Mouse (Mus musculus) intestine, postnatal 0 days (tissue): ENCODE measurements around the gene Ccdc151. TPM values are rescaled to one million over a fixed set of nuclear protein-coding genes. Genes with fewer than 3 reads are reported as not detected.

Source experiments
- ATAC-seq: fragments of 200-750 bp; cut with Nextera tagmentation; 2 replicates; pipeline ENCODE4 v1.8.0; 2017; ENCODE audit warnings: mild to moderate bottlenecking, moderate TSS enrichment, moderate library complexity
- H3K27ac ChIP-seq: fragments of 300-500 bp; sonication (generic); 2 replicates; pipeline ENCODE4 v1.5.1; 2014; ENCODE audit warnings: mild to moderate bottlenecking, low read depth, low read length, moderate library complexity
- H3K27me3 ChIP-seq: fragments of 300-500 bp; sonication (generic); replicated peaks from 2 replicates; pipeline ENCODE4 v1.6.1; 2014; ENCODE audit warnings: low read length, mixed read lengths; ENCODE audit not compliant: control insufficient read depth, insufficient read depth
- H3K36me3 ChIP-seq: fragments of 300-500 bp; sonication (generic); 2 replicates; pipeline ENCODE4 v1.6.1; 2014; ENCODE audit warnings: mild to moderate bottlenecking, moderate library complexity; ENCODE audit not compliant: control insufficient read depth, insufficient read depth
- H3K4me1 ChIP-seq: fragments of 300-500 bp; sonication (generic); replicated peaks from 2 replicates; pipeline ENCODE4 v1.6.1; 2014; ENCODE audit warnings: antibody characterized with exemption, low read length, mixed read lengths; ENCODE audit not compliant: control insufficient read depth, insufficient read depth
- H3K4me2 ChIP-seq: fragments of 300-500 bp; sonication (generic); replicated peaks from 2 replicates; pipeline ENCODE4 v1.6.1; 2014; ENCODE audit warnings: low read depth, mild to moderate bottlenecking, moderate library complexity
- H3K4me3 ChIP-seq: fragments of 300-500 bp; sonication (generic); 2 replicates; pipeline ENCODE4 v1.5.1; 2014; ENCODE audit warnings: low read depth, low read length
- H3K9ac ChIP-seq: fragments of 300-500 bp; sonication (generic); 2 replicates; pipeline ENCODE4 v1.6.1; 2014; ENCODE audit warnings: mild to moderate bottlenecking, low read depth, low read length
- H3K9me3 ChIP-seq: fragments of 300-500 bp; sonication (generic); 2 replicates; pipeline ENCODE4 v1.6.1; 2016; ENCODE audit warnings: mixed run types; ENCODE audit not compliant: control insufficient read depth
- CTCF ChIP-seq: sonication (generic); IDR thresholded peaks from 2 replicates; pipeline ENCODE4 v1.5.1; 2016; ENCODE audit warnings: low read depth, mild to moderate bottlenecking, control low read depth, antibody characterized with exemption, moderate library complexity
- WGBS: fragments of 180-500 bp; shearing (Covaris S2); extraction: QIAGEN DNeasy Blood & Tissue Kit; methylation state at CpG from one replicate; pipeline ENCODE4 v1.1.7; 2014; 5-methylcytosine and 5-hydroxymethylcytosine counted together
- polyA plus RNA-seq: library from polyadenylated mRNA; unstranded; fragments of >200 nt; fragmentation: Nextera tagmentation; extraction: Ambion mirVana; gene quantifications from 2 replicates; pipeline ENCODE4 v1.2.1, GENCODE M21; 2015

The Ccdc151 gene
- polyA plus RNA-seq, 1 experiment from 2014 or later, result 0.35 TPM

DNA sequence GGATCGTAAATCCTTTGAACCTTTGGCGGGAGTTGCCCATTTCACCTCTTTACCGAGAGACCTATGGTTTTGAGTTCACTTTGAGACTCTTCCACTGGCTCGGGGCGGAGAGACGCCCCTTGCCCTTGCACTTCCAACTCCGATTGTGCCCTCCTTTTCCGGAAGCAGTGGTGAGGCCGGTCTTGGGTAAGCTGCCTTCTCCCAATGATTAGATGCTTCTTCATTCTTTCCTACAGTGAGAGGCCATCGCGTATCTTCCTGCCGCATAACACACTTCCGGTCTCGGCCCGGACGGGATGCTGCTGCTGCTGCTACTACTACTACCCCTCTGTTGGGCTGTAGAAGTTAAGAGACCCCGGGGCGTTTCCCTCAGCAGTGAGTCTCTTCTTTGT, 725 bp upstream of the Ccdc151 start:
- Histone ChIP-seq H3K27ac (peak overlapping the region; percentile 82), H3K27me3 (no peaks in the 10 kb centered on the region), H3K4me1 (peaks cover 4% of the 10 kb centered on the region), H3K4me2 (peak overlapping the region; percentile 80), H3K4me3 (peak overlapping the region; percentile 70), H3K9ac (peak overlapping the region; percentile 59), H3K9me3 (no peaks in the 10 kb centered on the region), H3K36me3 (peaks cover 35% of the 10 kb centered on the region)
- peak; percentile 19 for ATAC-seq
- no peak for TF ChIP-seq CTCF
- under 1% methylated on average over 18 of the region's 18 CpGs for whole genome bisulfite sequencing

DNA sequence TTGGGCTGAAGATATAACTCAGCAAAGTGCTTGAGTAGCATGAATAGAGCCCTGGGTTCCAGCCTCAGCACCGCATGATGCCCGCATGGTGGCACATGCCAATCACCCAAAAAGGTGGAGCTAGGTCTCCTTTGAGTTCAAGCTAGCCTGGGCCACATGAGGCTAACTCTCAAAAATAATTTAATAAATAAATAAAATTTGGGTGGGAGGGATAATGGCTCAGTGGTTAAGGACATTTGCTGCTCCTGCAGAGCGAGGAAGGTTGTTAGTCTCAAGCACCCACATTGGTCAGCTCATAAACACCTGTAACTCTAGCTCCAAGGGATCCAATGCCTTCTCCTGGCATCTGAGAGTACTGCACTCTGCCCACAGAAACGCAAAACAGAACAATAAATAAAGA, 801 bp downstream of the Ccdc151 start:
- H3K9ac ChIP-seq, result no peak overlapping the region
- 86% methylated on average over 4 of the region's 4 CpGs for WGBS
- ATAC-seq, result no peak
- H3K4me2 ChIP-seq, result no peak overlapping the region
- H3K36me3 ChIP-seq, result peaks cover 26% of the 10 kb centered on the region
- no peaks in the 10 kb centered on the region for H3K9me3 ChIP-seq
- peaks cover 4% of the 10 kb centered on the region for H3K4me1 ChIP-seq
- no peak overlapping the region for H3K27ac ChIP-seq
- TF ChIP-seq CTCF, result 0 out of 2 replicates have a peak, but pooled peaks have one; percentile 7
- H3K27me3 ChIP-seq, result no peaks in the 10 kb centered on the region
- no peak overlapping the region for H3K4me3 ChIP-seq

GRCm38 (mm10) chr9:22000296-22000695, 2.1 kb downstream of the Ccdc151 start:
- H3K4me3 ChIP-seq, result no peak overlapping the region
- 94% methylated on average over 6 of the region's 6 CpGs for WGBS
- H3K4me2 ChIP-seq, result no peak overlapping the region
- no peak overlapping the region for H3K9ac ChIP-seq
- no peak for ATAC-seq
- no peaks in the 10 kb centered on the region for H3K27me3 ChIP-seq
- no peak overlapping the region for H3K27ac ChIP-seq
- H3K9me3 ChIP-seq, result no peaks in the 10 kb centered on the region
- no peak for TF ChIP-seq CTCF
- H3K36me3 ChIP-seq, result peaks cover 13% of the 10 kb centered on the region
- peaks cover 4% of the 10 kb centered on the region for H3K4me1 ChIP-seq

- Histone ChIP-seq H3K4me2 (no peak overlapping the region), H3K9me3 (no peaks in the 10 kb centered on the region), H3K4me1 (no peaks in the 10 kb centered on the region), H3K9ac (no peak overlapping the region), H3K36me3 (no peaks in the 10 kb centered on the region), H3K4me3 (no peak overlapping the region), H3K27ac (no peak overlapping the region), H3K27me3 (peaks cover 5% of the 10 kb centered on the region)
- TF ChIP-seq CTCF, result no peak
- ATAC-seq, result no peak
- WGBS, result 84% methylated on average over 3 of the region's 3 CpGs
Observed at GRCm38 (mm10) chr9:21996178-21996867, 6.1 kb downstream of the Ccdc151 start.

DNA sequence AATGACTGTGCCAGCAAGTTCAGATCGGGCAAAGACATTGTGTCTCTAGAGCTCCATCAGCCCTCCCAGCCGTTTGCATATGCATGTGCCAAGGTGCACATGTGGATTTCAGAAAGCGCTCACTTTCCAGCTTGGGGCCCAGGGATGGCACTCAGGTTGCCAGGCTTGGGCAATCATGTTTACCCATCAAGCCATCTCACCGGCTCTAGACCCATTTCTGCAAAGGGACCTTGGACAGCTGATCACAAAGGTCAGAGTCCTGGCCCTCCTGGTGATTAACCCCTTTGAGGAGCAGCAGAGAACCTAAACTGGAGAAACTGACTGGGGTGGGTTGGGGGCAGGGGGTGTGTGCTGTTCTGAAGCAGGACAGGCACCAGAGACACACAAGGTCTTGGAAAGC, 10.2 kb downstream of the Ccdc151 start:
- Histone ChIP-seq H3K4me3 (no peak overlapping the region), H3K9me3 (no peaks in the 10 kb centered on the region), H3K4me2 (no peak overlapping the region), H3K4me1 (no peaks in the 10 kb centered on the region; the same call in 1 of the 2 replicates), H3K36me3 (no peaks in the 10 kb centered on the region), H3K27ac (no peak overlapping the region), H3K9ac (no peak overlapping the region), H3K27me3 (peaks cover 44% of the 10 kb centered on the region)
- ATAC-seq, result no peak
- TF ChIP-seq CTCF, result no peak
- 59% methylated on average over 4 of the region's 4 CpGs for WGBS

DNA sequence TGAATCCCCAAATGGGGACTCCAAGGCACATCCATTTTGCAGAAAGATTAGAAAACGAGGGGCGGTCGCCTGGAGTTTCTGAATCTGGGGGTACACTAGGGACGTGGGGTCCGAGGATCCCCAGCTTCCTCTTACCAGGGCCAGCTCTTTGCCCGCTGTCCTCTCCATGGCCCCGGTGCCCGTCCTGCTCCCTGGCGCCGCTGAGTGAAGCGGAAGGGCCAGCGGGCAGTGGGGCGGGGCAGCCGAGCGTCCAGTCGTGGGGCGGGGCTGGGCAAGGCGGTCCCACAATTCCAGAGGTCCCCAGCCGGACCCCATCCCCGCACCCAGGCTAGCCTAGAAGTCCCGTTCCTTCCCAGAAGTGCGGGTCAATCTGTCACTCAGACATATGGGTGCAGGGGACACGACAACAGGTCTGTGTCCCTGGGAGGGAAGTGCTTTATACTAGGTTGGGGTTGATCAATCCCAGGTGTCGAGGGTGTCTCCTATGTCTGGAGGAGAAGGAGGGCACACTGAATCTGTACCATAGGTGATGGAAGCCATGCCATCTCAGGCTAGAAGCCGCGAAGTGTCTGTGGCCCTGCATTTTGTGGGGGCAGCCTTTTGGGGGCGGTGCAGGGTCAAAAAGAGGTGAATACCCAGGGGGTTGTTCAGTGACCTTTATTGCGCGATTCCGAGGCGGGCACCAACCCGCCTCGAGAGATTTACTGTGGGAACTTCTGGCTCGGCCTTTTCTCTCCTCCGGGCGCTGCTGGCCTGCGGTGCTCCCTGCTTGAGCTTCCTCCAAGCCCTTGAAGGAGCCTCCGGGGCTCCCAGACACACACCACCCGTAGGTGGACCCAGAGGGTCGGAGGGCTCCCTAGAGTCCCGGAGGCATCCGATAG, 13.0 kb downstream of the Ccdc151 start, which contains the start of gene Rgl3:
TSS of gene Rgl3 (minus strand) at position 217 of the 881 bp plus-strand sequence.
- Histone ChIP-seq H3K9me3 (no peaks in the 10 kb centered on the region), H3K27ac (no peak within 1 kb of the TSS), H3K4me2 (peak within 1 kb of the TSS; percentile 82), H3K27me3 (peaks cover 44% of the 10 kb centered on the region), H3K4me3 (peak within 1 kb of the TSS; percentile 52), H3K4me1 (no peaks in the 10 kb centered on the region; the same call in 1 of the 2 replicates), H3K9ac (peak within 1 kb of the TSS; percentile 17; the same call in 1 of the 2 replicates), H3K36me3 (no peaks in the 10 kb centered on the region)
- WGBS, result 3% methylated on average over 42 of the region's 42 CpGs
- ATAC-seq, result 0 out of 2 replicates have a peak, but pooled peaks have one; percentile 17
- TF ChIP-seq CTCF, result no peak; the same call in 1 of the 2 replicates
